Mouse (Mus musculus): ENCODE measurements around the gene Zmym4.

Zmym4 gene

DNA sequence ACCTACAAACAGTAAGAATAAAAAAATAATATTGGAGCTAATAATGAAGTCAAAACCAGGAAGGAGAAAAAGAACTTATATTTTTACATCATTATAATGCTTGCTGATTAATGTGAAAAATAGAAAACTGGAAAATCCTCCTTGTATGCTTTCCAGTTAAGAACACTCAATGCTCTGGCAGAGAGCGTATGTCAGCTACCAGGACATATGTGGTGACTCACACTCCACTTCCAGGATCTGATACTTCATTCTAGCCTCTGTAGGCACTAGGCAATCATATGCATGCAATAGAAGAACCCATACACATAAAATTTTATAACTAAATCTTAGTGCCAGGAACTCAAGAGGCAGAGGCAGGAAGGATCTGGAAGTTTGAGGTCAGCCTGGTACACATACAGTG is 40.2 kb downstream of the Zmym4 start:
- no peak for DNase-seq

DNA sequence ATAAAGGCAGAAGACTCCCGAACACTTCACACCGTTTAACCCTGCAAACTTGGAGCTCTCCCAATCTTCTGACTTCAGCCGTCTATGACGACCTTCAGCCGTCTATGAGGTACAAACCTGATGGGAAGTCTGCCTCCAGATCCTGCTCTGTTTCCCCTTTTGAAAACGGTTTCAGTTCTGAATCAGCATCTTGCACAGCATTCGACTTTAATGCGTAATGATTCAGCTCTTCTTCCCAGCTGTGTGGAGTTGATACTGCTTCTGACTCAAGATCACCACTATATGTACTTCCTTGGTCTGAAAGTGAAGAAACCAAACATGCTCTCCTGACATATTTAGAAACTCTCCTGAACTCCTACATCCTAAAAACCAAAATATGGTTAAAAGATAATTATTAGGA is 78.1 kb downstream of the Zmym4 start:
- no peak for DNase-seq

DNA sequence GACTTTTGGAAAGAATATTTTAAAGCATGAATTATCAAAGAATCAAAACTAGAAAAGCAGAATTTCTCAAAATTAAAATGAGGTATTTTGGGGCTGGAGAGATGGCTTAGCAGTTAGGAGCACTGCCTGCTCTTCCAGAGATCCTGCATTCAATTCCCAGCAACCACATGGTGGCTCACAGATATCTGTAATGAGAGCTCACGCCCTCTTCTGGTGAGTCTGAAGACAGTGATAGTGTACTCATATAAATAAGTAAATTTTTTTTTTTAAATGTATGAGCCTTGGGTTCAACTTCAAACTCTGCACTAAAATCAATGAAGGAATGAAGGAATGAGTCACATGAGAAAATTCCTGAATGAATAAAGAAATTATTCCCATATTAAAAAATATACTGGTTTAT is 82.0 kb downstream of the Zmym4 start:
- no peak for DNase-seq

DNA sequence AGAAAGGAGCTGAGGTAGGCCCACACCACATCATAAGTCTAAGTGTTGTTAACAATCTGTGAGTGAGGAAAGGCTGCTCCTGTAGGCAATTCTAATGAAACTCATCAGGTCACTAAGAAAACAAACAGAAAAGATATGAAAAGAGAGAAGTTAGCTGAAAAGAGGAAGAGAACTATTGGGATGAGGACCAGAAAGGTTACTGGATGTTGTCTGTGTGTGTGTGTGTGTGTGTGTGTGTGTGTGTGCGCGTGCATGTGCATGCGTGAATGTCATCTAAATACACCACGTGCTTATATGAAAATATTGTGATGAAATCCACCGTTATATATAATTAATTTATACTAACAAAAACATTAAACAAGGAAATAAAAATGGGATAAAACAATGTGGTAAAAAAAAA is 84.3 kb downstream of the Zmym4 start:
- no peak for DNase-seq

DNA sequence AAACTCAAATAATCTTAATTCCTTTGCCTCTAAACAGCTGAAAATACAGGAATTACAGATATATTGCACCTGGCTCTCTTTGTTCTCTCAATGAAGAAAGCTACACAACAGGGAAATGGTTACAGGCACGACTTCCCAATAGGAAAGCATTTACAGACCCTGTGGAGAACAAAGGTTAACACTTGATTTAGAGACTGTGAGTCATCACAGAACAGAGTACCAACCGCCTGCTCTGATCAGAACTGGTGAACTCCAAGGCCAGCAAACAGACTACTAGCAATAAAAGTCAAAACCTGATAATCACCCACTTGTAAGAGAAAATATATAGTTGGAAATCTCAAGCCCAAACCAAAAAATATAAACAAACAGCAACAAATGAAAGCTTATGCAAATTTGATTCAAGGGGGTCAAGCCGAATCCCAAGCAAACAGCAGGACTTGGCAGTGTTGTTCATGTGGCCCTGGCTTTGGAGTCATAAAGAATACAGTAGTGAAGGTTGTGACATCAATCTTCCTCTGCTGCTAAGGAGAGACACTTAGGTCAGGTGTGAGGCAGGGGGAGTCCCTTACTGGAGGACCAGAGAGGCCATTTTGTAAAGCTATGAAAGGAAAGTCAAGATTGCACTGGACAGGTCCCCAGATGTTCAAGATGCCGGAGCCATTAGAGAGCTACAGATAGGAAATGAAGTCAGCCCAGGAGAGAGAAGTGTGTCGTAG is 88.2 kb downstream of the Zmym4 start:
- DNase-seq: no peak

DNA sequence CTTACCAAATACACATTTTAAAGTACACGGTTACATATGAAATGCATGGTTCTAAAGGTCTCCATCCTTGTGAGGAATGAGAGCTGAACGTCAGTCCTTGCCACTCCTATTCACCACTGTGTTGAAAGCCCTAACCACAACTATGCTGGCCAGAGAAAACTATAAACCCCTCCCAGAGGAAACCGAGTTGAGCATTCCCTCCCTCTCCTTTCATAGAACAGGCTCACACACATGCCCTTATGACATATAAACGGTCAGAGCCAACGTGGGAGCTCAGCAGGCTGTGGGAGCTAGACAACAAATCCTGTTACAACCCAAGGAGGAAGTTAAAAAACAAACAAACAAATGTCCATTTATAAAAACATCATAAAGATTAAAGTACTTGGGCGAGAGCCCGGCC is 95.2 kb downstream of the Zmym4 start:
- no peak for DNase-seq

DNA sequence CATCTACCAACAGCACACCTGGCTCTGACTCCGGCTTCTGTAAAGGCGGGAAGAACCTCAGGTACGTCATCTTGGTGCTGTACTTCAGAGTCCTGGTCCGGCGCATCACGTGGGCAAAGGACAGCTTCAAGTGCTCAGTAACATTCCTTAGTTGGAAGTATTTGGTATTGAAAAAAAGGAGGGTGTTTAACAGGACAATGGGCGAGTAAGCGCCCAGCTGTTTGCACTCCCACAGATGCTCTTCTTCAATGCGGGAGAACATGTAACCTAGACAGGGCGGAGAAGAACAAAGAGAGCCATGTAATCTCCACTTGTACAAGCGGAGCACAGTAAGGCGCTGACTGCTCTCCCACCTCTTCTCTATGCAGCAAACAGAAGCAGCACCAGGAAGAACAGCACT is 99.2 kb downstream of the Zmym4 start:
- no peak for DNase-seq

DNA sequence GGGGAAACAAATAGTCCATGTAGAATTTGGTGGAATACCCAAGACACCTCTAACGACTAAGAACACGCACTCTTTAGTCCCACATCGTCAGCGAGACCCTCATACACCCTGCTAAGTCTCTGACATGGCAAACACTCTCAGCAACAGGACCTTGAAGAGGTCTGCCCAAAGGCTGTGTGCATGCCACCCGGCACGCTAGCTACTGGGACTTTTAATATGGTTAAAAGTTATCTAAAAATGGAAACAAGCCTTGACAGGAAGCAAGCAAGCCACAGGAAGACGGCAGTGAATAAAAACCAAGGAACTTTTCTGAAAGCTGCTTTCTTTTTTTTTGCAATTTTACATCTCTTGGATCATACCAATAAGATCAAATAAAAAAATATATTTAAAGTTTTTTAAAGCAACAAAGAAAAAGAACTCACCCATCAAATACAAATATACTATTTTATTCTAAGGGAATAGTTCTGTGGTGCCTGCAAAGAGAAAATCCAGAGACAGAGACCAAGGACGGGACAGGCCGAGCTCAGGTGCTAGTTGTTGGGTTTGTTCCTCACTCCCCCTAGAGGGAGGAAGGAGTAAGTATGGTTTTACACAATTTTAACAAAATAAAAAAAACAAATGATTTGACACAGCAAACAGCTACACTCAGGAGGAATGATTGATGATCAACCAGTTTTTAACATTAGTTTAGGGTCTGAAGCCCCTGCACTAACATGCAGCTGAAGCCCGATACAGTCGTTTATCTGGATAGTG is 106.2 kb downstream of the Zmym4 start:
- peak; percentile 16 for DNase-seq

DNA sequence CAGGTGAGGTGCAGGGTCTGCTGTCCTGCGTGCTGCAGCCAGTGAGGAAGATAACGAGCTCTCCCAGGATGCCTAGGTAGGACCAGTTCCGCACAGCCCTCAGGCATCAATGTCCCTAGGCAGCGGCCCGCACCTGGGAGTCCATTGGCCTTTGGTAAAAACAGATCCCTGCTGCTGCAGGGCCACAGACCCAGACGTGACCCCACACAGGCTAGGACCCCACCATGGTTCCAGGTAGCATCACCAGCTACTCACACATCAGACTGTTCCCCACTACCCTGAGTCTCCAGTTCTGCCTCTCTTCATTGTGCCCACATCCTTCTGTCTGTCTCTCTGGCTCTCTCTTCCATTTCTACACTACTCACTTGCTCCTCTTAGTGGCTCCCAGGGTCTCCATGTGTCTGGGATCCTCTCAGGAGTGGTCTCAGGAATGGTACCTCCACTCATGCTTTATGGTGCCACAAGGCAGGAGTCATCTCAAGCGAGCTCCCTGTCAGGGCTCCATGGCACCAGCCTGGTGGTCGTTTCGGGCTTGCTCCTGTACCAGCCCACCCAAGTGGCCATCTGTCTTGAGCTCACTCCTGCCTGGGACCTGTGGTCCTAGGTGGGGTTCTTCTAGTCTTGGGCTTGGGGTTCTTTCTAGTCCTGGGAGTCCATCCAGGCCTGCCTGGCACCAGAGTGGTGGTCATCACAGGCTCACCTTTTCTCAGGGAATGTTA is 107.5 kb downstream of the Zmym4 start:
- no peak for DNase-seq

DNA sequence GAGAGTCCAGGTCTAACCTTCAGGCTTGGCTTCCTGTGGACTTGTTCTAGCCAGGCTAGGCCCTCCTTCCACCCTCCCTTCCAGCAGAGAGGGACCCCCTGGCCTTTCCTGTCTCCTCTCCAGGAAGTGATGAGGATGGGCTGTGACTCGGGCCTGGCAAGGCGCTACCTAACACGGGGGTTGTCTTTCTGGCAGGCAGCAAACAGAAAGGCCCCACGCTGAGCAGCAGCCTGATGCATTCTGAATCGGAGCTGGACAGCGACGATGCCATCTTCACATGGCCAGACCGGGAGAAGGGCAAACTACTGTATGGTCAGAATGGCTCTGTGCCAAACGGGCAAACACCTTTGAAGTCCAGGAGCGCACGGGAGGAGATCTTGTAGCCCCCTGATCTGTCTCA is 115.0 kb downstream of the Zmym4 start:
- no peak for DNase-seq

DNA sequence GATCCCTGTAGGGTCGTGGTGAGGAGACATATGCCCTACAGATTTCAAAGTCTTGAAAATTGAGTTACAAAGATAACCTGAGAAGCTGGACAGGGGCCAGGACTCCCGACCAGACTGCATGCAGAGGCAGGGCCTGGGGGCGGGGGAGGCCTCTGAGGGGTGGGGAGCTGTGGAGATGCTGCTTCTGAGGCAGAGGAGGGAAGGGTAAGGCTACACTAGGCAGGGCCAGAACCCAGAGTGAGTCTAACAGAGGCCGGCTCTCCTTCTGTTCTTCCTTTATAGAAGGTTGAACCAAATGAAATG is 117.2 kb downstream of the Zmym4 start:
- DNase-seq: no peak

DNA sequence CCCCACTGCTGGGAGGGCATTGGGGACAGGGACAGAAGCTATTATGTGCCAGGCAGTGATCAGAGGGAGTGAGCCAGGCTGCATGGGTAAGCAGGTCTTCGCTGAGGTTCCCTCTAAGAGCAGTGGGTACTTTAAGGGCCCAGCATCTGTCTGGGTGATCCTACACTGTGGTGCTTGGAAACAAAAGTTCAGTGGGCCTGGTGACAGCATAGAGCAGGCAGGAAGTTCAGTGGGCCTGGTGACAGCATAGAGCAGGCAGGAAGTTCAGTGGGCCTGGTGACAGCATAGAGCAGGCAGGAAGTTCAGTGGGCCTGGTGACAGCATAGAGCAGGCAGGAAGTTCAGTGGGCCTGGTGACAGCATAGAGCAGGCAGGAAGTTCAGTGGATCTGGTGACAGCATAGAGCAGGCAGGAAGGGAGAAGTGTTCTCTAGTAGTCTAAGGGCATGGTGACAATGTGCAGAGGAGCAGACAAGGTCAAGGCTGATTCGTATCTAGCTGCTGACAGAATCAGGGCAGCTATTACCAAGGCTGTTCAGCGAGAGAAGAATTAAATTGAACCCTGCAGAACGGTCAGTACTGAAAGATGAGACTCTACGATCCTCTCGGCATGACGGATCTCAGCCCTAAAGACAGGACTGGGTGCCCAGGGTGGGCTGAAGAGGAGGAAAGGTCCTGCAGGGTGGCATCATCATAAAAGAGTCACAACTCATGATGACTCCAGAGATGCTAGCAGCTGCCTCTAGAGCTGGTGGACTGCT is 117.7 kb downstream of the Zmym4 start:
- no peak for DNase-seq

DNA sequence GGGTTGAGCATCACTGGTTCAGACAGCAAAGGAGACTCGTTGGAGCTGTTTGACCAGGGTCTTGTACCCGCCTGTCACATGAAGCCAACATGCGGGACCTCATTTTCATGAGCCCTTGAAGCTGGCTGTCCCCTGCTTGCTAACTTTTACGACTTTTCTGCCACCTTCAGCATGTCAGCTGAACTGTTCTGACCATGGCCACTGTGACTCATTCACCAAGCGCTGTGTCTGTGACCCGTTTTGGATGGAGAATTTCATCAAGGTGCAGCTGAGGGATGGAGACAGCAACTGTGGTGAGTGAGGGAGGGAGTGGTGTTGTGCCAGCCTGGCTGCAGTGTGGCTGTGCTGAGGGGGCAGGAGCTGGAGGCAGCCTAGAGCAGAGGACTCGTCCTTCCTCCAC is 121.0 kb downstream of the Zmym4 start:
- DNase-seq: no peak

DNA sequence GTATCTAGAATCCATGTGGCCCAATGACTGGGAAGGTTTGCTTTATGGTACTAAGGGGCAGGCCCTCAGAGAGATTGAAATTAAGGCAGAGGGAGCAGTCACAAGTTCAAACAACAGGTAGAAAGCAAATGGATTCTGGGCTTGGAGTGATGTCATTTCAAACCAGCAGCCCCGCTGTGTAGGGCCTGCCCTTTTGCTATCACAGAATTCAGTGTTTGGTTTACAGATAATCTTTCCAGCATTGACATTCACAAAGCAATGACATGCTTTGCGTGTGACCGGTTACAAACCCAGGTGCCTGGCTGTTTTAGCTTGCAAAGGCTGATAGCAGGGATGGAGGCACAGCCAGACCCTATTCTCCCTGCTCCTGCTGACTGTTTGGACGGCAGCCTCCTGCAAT is 122.3 kb downstream of the Zmym4 start:
- DNase-seq: no peak

DNA sequence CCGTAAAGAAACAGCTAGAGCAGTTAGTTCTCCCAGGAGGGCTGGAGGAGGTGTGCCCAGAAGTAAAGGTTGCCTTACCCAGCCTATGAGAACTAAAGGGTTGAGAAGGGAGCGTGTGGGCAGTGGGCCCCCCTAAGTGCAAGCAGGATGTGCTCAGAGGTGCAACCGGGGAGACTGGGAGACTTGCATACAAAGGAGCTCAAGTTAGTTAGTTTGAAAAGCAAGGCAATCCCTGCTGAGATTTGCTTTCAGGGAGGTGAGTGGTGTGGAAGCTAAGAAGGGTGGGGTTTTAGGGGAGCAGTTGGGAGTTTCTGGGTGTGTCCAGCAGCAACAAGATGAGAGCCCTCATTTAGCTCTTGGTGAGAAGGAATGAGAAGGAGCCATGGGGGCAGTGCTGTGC is 125.0 kb downstream of the Zmym4 start:
- no peak for DNase-seq

DNA sequence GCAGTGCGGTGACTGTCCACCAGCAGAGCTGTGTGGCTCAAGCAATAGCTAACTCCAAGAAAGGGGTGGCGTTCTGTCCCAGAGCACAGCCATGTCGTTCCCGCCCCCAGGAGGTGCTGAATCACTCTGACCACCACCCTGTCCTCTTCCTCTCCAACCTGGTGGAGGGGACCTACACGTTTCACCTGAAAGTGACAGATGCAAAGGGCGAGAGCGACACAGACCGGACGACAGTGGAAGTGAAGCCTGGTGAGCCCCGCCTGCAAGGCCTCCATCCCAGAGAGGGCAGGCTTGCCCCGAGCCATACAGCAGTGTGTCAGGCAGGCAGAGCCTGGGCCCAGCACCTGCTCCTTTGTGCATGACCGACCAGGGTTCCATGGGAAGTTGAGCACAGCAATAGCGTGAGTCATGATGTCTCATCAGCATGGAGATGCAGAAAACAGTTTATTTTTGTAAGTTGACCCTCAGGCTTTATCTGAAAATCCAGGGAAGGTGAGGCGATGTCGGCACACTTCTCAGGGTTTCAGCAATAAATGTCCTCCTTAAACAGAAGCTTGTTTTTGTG is 126.9 kb downstream of the Zmym4 start:
- no peak for DNase-seq

DNA sequence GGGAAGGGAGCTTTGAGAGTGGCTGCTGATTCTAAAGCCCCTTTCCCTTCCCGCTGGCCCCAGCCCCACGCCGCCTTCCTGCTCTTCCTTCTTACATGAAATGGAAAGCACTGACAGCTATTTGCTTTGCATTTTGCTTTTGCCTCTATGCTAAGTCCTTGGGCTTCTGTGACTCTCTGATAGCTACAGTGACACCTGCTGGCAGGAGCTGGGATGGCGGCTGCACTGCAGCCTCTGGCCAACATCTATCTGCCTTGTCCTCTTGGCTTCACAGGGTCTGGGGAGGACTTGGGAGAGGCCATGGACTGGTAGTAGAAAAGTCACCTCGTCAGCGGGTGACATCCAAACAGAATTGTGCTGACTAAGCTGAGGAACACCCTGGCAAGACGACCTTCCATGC is 128.1 kb downstream of the Zmym4 start:
- peak; percentile 87 for DNase-seq

DNA sequence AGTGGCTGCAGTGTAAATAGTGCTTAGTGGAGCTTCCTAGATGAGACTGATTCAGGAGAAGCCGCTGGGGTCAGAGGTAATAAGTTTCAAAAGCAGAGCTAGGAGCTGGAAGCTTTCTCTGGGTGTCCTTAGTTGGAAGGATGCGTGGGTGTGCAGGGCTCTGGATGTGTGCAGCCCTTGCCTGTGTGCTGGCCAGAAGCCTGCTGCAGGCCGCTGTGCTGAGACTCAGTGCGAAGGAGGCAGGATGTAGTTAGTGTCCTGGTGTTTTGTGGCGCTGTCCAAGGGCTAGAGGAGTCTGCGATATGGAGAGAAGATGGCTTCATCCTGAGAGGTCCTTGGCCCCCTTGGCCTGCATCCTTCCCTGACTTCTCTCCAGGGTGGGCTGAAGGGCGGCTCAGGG is 129.1 kb downstream of the Zmym4 start:
- no peak for DNase-seq

DNA sequence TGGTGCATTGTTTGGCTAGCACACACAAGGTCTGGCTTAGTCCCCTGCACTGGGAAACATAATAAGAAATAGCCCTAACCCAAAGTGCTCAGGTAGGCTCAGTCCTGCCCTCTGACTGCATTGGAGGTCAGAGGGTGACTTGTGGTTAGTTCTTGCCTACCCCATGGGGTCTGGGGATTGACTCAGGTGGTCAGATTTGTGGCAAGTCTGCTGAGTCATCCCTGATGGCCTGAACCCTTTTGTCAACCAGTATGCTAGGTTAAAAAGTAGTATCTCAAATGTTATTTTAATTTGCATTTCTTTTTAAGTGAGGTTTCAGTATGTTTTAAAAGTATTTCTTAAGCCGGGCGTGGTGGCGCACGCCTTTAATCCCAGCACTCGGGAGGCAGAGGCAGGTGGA is 136.8 kb downstream of the Zmym4 start:
- no peak for DNase-seq

DNA sequence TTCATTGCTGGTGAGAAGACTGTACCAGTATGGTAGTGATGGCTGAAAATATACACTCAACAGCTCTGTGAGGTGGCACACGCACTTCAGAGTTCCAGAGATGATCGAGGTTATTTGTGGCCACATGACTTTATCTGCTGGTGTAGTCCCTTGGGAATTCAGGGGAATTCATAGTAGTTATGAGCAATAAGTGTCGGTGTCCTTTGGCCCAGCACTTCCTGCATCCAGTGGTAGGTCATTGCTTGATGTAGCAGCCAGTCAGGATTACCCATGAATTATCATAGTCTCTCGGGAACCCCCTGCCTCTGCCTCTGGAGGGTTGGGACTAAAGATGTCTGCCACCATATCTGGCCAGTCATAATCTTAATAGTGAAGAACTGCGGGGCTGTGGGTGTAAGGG is 144.0 kb downstream of the Zmym4 start:
- DNase-seq: peak; percentile 18

DNA sequence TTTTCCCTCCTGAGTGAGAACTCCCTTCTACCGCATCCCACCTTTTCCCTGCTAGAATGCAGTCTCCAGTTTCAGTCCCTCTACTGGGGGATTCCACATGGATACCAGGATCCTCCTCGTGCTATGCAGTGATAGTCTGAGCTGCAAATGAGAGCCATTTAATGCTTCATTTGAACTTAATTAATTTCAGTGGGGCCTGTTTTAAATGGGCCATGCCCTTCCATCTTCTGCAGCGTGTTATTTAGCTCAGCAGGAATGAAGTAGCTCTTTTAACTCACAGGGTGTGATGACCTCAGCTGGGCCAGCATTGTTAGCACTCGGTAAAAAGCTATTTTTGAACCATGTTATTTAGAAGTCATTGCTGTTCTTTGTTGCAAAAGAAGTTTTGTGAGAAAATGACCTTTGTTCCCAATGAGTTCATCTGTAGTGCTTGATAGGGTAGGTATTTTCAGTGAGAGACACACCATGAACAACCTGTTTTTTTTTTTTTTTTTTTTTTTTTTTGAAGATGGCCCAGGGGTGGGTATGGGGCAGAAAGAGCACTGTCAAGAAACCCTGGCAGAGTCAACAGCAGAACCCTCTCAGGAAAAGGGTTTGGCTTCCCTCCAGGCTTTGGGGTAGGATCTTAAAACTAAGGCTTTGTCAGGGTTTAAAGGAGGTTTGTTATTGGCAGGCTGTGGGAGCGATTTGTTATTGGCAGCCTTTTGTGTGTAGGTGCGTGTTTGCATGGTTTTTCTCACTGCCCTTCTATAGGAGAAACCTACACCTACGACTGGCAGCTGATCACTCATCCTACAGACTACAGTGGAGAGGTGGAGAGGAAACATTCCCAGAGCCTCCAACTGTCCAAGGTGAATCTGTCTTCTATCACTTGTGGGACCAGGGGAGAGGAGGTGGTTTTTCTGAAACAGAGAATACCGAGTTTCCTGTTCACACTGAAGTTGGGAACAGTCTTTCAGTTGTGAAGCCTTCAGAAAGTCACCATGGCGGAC is 144.7 kb downstream of the Zmym4 start:
- DNase-seq: no peak

DNA sequence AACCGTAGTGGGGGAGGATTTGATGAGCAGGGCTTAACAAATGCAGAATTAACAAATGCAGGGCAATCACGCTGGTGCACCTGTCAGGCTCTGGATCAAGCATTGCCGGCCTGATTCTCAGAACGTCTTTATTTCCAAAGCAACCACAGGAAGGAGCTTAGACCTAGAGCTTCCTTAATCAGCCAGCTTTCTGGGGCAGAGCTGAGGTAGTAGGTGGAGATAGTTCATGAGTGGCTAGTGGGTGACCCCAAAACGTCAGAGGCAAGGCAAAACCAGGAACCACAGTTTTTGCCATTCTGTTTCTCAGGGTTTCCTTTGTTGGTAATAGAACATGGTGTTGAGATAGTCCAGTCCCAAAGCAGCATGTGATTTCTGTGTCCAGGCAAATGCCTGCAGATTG is 153.1 kb downstream of the Zmym4 start:
- DNase-seq: no peak

Data from kidney, adult 9 months (tissue).